Mouse (Mus musculus): Measurements from ENCODE around the gene Pfkl. TPM values are rescaled to one million over a fixed set of nuclear protein-coding genes. Genes with fewer than 3 reads are reported as not detected.
"Not testable (repeated sequence)": the region's sequence is repeated elsewhere in the genome, so short reads cannot be mapped to it uniquely, and the experiment has no call there.

Pfkl gene
- 10 to 100 TPM; 58.9 to 60.6 (median 59.1) TPM for polyA plus RNA-seq (2017; shearing (Covaris generic))

- no peak for ATAC-seq
Observed at GRCm38 (mm10) chr10:78009945-78010293, at the start of gene Pfkl. TSS of gene Pfkl (minus strand) at chr10:78010083.

DNA sequence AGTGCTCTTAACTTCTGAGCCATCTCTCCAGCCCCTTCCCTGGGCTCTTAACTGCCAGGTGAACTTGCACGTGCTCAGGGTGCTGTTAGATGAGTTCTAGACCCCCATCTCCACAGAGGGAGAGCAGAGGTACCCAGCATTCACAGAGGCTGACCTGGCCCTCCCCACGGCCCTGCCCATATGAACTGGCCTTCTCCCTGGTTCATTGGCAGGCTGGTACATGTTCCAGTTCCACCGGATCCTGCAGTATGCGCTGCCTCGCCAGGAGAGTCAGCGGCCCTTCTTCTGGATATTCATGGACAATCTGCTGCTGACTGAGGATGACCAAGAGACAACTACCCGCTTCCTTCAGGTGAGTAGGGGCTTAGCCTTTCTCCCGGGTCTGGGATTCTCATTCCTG is 47.2 kb upstream of the Pfkl start:
- no peak for ATAC-seq

DNA sequence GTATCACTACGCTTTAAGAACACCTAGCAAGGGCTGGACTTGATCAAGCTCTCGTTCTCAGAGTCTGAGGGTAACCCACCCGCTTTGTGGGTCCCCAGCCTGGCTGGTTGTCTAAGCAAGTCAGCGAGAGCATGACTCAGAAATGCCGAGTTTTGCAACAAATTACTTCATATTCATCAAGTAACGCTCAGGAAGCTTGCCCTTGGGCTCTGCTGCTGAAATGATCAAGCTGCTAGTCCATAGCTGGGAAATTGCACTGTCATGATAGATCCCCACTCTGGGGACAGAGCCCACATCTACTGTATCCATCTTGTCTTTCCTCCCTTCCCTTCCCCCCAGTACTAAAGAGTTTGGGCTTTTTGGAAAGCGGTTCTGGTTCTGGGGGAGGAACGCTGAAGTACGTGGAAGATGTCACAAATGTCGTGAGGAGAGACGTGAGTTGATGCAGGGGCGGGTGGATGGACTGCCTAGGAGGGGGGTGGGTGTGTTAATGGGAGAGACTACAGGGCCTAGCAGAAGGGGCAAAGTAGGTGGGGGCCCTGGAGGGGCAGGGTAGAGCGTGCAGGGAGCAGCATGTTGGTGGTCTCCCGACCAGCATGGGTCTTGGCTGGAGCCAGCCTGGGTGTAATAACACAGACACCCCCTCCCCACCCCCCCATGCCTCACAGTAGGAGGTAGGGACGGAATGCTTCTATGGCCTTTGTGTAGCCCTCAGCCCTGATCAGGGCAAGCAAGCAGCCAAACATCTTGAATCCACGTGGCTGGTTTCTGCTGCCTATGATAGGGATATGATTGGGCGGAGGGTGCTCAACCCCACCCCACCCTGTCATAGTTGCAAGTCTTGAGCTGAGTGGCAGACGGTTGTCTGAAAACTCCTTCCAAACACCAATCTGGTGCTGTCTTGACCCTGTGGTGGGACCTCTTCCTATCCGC is 45.0 kb upstream of the Pfkl start:
- no peak for ATAC-seq

DNA sequence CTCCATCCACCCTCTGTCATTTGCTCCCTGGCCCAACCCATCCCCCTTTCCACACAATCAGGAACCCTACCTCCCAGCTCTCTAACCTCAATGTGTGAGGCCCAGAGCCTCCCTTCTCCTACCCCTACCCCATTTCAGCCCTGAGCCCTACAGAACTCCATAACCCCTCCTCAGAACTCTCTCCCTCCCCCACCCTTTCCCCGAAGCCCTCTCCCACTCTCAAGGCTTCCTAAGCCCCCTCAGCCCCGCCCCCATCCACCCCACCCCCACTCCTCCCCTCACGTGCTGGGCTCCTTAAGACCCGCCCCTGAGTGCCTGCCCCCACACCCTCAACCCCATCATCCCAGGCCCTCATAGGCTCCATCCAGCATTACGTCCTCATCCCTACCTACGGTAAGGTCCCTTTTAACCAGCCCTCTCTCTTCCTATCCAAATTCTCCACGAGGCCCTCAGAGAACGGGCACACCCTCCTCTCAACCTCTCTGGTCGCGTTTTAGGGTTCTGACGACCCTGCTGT is 39.7 kb upstream of the Pfkl start:
- no peak for ATAC-seq

GRCm38 (mm10) chr10:78048061-78048730 is 38.3 kb upstream of the Pfkl start:
- no peak for ATAC-seq

GRCm38 (mm10) chr10:78046388-78046787 is 36.5 kb upstream of the Pfkl start:
- no peak for ATAC-seq

GRCm38 (mm10) chr10:78044531-78044930 is 34.6 kb upstream of the Pfkl start:
- no peak for ATAC-seq

- peak; percentile 82 for ATAC-seq
Observed at GRCm38 (mm10) chr10:78043406-78043836, 33.5 kb upstream of the Pfkl start, which contains the start of gene Aire. TSS of gene Aire (minus strand) at chr10:78043610.

DNA sequence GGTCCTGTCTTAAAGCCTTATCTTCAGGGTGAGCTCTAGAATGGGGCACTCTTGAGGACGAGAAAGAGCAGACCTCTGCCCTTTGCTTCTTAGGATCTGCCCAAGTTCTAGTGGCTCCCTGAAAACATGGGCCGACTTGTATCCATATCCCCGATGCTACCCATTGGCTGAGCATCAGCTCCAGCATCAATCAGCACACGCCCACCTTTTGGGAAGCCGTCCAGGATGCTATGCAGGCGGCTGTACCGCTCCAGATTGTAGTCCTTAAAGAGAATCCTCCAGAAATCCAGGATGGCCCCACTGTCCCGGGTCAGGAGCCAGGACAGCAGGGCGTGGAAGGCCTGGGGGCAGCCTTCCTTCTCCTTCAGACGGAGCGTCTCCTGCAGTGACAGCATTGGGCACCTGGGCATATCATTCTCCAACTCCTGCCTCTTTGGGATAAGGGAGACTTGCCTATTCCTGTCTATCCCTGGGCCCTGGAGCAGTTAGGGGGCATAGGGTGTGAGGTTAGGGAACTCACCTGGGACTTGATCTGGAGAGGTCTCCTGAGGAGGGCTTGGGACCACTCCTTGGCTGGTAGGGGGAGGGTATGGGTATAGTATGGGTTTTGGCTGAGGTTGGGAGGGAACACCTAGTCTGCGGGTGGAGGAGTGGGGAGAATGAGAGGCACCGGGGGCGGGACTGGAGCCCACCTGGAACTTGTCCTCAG is 33.0 kb upstream of the Pfkl start:
- no peak for ATAC-seq

- no peak for ATAC-seq
Observed at GRCm38 (mm10) chr10:78042096-78042495, 32.2 kb upstream of the Pfkl start.

- no peak for ATAC-seq
Observed at GRCm38 (mm10) chr10:78041647-78042046, 31.8 kb upstream of the Pfkl start, which contains the start of gene Dnmt3l. TSS of gene Dnmt3l (plus strand) at chr10:78041947.

DNA sequence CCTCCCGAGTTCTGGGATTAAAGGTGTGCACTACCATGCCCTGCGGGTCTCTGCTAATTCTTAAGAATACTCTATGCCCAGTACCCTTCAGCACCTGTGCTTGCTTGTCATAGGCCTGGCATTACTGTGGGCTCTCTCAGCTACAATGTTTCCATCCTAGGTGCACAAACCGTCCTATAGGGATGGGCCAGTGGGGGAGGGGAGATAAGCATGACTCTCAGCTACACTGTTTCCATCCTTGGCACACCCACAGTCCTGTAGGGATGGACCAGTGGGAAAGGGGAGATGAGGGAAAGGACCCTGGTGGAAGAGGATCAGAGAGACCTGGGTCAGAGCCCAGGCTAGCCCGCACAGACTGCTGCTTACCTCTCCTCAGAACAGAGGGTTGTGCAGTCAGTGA is 27.3 kb upstream of the Pfkl start:
- no peak for ATAC-seq

DNA sequence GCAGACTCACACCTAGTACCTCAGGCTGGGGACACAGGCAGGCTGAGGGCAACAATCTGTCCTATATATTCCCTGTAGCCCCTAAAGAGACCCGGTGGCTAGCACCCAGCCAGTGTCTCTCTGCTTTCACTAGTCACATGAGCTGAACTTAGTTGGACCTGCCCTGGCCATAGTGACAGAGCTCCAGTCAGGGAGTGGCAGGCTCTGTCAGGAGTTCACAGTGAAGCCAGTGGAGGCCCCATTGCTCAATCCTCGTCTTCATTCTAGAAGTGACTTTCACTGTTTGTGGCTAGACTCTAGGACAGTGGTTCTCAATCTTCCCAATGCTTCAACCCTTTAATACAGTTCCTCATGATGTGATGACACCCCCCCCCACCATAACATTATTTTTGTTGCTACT is 22.1 kb upstream of the Pfkl start:
- ATAC-seq = no peak

DNA sequence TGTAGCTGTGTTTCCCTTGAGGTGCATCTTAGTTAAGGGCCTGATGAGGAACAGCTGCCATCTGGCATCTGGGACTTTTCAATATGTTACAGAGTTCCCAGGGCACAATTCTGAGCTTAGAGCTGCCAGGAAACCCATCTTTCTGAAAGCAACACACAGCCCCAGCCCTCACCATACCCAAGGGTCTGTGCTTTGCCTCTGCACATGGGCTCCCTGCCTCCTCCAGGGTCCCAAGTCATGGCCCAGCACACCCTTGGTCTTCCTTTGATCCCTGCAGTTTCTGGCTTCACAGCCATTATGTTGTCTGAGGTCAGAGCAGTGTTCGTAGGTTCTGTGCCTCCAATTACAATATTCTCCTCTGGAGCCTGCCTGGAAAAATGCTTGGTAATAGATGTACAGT is 19.2 kb upstream of the Pfkl start:
- no peak for ATAC-seq

GRCm38 (mm10) chr10:78028129-78028528 is 18.2 kb upstream of the Pfkl start:
- ATAC-seq = peak; percentile 92

DNA sequence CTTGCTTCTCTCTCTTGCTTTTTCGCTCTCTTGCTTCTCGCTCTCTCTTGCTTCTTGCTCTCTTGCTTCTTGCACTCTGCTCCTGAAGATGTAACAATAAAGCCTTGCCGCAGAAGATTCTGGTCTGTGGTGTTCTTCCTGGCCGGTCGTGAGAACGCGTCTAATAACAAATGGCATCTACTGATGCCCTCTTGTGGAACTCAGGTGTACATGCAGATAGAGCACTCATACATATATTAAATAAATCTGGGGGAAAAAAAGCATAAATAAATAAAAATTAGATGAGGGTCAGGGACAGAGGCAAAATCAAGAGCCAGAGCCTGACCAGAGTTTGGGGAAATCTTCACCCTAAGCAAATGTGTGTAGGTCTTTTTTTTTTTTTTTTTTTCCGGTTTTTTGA is 15.6 kb upstream of the Pfkl start:
- not testable (repeated sequence) for ATAC-seq

GRCm38 (mm10) chr10:78019984-78020383 is 10.1 kb upstream of the Pfkl start:
- not testable (repeated sequence) for ATAC-seq

DNA sequence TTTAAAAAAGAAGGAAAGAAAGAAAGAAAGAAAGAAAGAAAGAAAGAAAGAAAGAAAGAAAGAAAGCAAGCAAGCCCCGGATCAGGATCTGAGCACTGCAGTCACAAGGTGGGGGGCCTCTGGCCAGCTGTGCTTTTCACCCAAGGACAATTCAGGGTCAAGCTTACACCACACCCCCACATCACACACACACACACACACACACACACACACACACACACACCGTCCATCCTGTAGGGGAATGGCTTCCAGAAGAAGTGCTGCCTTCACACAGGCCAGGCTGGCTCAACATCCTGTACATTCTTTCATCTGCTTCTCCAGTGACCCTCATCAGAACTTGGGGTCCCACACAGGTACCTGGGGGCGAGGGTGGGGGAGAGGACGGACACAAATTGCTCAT is 9.4 kb upstream of the Pfkl start:
- ATAC-seq = no peak

GRCm38 (mm10) chr10:78018797-78019203 is 8.9 kb upstream of the Pfkl start:
- ATAC-seq = peak; percentile 99

DNA sequence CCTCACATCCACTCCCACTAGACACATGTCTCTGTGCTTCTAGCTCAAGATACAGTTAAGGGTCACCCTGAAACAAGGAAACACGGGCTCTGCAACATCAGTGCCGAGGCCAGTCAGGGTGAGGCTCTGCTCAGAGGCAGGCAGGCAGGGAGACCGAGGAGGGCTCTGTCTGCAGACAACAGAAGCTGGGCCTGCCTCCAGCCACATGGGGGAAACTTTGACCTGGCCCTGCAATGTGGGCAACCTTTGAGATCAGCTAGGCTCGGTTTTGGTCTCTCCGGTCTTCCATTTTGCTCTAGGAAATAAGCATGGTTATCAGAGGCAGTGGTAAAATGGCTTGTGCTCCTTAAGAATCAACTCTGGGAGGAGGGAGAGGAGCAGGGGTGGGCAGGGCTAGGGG is 6.5 kb upstream of the Pfkl start:
- no peak for ATAC-seq

DNA sequence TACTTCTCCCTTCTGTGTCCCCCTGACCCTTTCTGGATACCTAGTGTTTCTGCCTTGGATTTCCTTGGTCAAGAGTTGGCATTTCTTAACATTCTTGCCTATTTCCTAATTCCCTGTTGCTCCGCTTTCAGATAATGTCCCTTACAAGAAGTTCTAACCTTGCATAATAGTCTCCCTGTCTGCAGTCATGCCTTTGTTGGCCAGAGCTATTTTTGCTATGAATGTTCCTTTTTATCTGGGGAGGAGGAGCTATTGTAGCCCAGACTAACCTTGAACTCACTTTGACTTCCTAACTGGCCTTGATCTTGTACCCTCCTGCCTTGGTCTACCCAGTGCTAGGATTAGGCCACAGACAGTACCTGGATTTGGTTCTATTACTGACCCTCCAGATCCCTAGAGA is 5.6 kb upstream of the Pfkl start:
- no peak for ATAC-seq

- no peak for ATAC-seq
Observed at GRCm38 (mm10) chr10:78012661-78013495, 3.0 kb upstream of the Pfkl start.
